Mouse (Mus musculus): ENCODE measurements around the gene Glis3. TPM values are rescaled to one million over a fixed set of nuclear protein-coding genes. Genes with fewer than 3 reads are reported as not detected.

Glis3 gene
- total and polyA plus RNA-seq, 2 experiments from 2014 or later = 1.8 to 16.2 TPM

- 85% methylated on average over 3 of the region's 3 CpGs for WGBS
- no peak for DNase-seq (ENCODE audit: low spot score)
- ATAC-seq = no peak
- peak; percentile 4; the same call in 1 of the 2 replicates for TF ChIP-seq CTCF (IDR thresholded peaks at IDR 0.05; ENCODE audit: low read depth)
- no peaks in the 10 kb centered on the region for H3K27me3 ChIP-seq (ENCODE audit: insufficient read depth, low read length)
- no peaks in the 10 kb centered on the region for H3K36me3 ChIP-seq (ENCODE audit: insufficient read depth, low read length)
- H3K4me1 ChIP-seq (ENCODE audit: insufficient read depth, low read length) = no peaks in the 10 kb centered on the region
- H3K4me2 ChIP-seq (ENCODE audit: low read depth, low read length) = no peak overlapping the region
- no peak overlapping the region for H3K4me3 ChIP-seq (ENCODE audit: low read length)
- H3K9ac ChIP-seq (replicated peaks; ENCODE audit: low read length) = no peak overlapping the region
- no peak overlapping the region for H3K27ac ChIP-seq
- H3K9me3 ChIP-seq (ENCODE audit: low read length) = no peaks in the 10 kb centered on the region
Measured at GRCm38 (mm10) chr19:28392838-28393237, 287.0 kb downstream of the Glis3 start.

GRCm38 (mm10) chr19:28390920-28391319, 289.0 kb downstream of the Glis3 start:
- no peak for TF ChIP-seq CTCF (IDR thresholded peaks at IDR 0.05; ENCODE audit: low read depth)
- Histone ChIP-seq H3K9ac (replicated peaks; ENCODE audit: low read length) (no peak overlapping the region), H3K4me3 (ENCODE audit: low read length) (no peak overlapping the region), H3K9me3 (ENCODE audit: low read length) (no peaks in the 10 kb centered on the region), H3K27me3 (ENCODE audit: insufficient read depth, low read length) (no peaks in the 10 kb centered on the region), H3K4me2 (ENCODE audit: low read depth, low read length) (no peak overlapping the region), H3K27ac (no peak overlapping the region), H3K4me1 (ENCODE audit: insufficient read depth, low read length) (no peaks in the 10 kb centered on the region), H3K36me3 (ENCODE audit: insufficient read depth, low read length) (no peaks in the 10 kb centered on the region)
- DNase-seq (ENCODE audit: low spot score) (no peak), ATAC-seq (no peak)
- 69% methylated on average over 4 of the region's 4 CpGs for WGBS

DNA sequence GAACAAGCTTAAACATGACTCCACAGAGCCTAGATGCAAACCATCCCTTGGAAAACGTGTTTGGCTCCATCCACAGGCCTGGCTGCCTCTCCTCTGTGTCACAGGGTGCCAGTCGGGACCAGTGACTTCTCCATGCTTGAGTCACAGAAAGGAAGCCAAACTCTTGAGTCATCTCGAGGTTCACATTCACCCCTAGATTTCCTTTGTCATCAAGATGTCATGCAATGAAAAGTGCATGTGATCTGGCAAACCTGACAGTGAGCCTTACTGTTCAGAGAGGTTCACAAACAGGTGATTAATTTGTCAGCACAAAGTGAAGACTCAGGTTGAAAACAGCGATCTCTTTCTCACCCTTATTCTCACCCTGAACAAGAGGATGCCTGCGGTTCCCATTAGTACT, 290.7 kb downstream of the Glis3 start:
- Histone ChIP-seq H3K9ac (replicated peaks; ENCODE audit: low read length) (no peak overlapping the region), H3K4me1 (ENCODE audit: insufficient read depth, low read length) (no peaks in the 10 kb centered on the region), H3K4me2 (ENCODE audit: low read depth, low read length) (no peak overlapping the region), H3K27me3 (ENCODE audit: insufficient read depth, low read length) (no peaks in the 10 kb centered on the region), H3K4me3 (ENCODE audit: low read length) (no peak overlapping the region), H3K27ac (no peak overlapping the region), H3K36me3 (ENCODE audit: insufficient read depth, low read length) (no peaks in the 10 kb centered on the region), H3K9me3 (ENCODE audit: low read length) (no peaks in the 10 kb centered on the region)
- no peak for TF ChIP-seq CTCF (IDR thresholded peaks at IDR 0.05; ENCODE audit: low read depth)
- ATAC-seq = no peak
- WGBS = 70% methylated on average over 5 of the region's 5 CpGs
- no peak for DNase-seq (ENCODE audit: low spot score)

GRCm38 (mm10) chr19:28383425-28383824, 296.5 kb downstream of the Glis3 start:
- Histone ChIP-seq H3K4me2 (ENCODE audit: low read depth, low read length) (no peak overlapping the region), H3K27me3 (ENCODE audit: insufficient read depth, low read length) (no peaks in the 10 kb centered on the region), H3K36me3 (ENCODE audit: insufficient read depth, low read length) (no peaks in the 10 kb centered on the region), H3K4me1 (ENCODE audit: insufficient read depth, low read length) (no peaks in the 10 kb centered on the region; the same call in 1 of the 2 replicates), H3K9ac (replicated peaks; ENCODE audit: low read length) (no peak overlapping the region), H3K27ac (no peak overlapping the region), H3K9me3 (ENCODE audit: low read length) (no peaks in the 10 kb centered on the region), H3K4me3 (ENCODE audit: low read length) (no peak overlapping the region)
- DNase-seq (ENCODE audit: low spot score) (no peak), ATAC-seq (no peak)
- TF ChIP-seq CTCF (IDR thresholded peaks at IDR 0.05; ENCODE audit: low read depth) = no peak
- WGBS = 77% methylated on average over 5 of the region's 5 CpGs

GRCm38 (mm10) chr19:28382168-28382911, 297.5 kb downstream of the Glis3 start:
- peak; percentile 83 for ATAC-seq
- H3K9me3 ChIP-seq (ENCODE audit: low read length) = no peaks in the 10 kb centered on the region
- WGBS = 22% methylated on average over 10 of the region's 10 CpGs
- no peak overlapping the region for H3K9ac ChIP-seq (replicated peaks; ENCODE audit: low read length)
- peak; percentile 72 for DNase-seq (ENCODE audit: low spot score)
- no peak overlapping the region for H3K4me3 ChIP-seq (ENCODE audit: low read length)
- H3K27me3 ChIP-seq (ENCODE audit: insufficient read depth, low read length) = no peaks in the 10 kb centered on the region
- no peaks in the 10 kb centered on the region; the same call in 1 of the 2 replicates for H3K4me1 ChIP-seq (ENCODE audit: insufficient read depth, low read length)
- H3K4me2 ChIP-seq (ENCODE audit: low read depth, low read length) = peak overlapping the region; percentile 21; the same call in 1 of the 2 replicates
- H3K27ac ChIP-seq = peak overlapping the region; percentile 41; the same call in 1 of the 2 replicates
- TF ChIP-seq CTCF (IDR thresholded peaks at IDR 0.05; ENCODE audit: low read depth) = no peak
- H3K36me3 ChIP-seq (ENCODE audit: insufficient read depth, low read length) = no peaks in the 10 kb centered on the region

- Histone ChIP-seq H3K27me3 (ENCODE audit: insufficient read depth, low read length) (no peaks in the 10 kb centered on the region), H3K4me1 (ENCODE audit: insufficient read depth, low read length) (no peaks in the 10 kb centered on the region; the same call in 1 of the 2 replicates), H3K4me3 (ENCODE audit: low read length) (no peak overlapping the region), H3K9ac (replicated peaks; ENCODE audit: low read length) (no peak overlapping the region), H3K9me3 (ENCODE audit: low read length) (no peaks in the 10 kb centered on the region), H3K36me3 (ENCODE audit: insufficient read depth, low read length) (no peaks in the 10 kb centered on the region), H3K4me2 (ENCODE audit: low read depth, low read length) (no peak overlapping the region), H3K27ac (no peak overlapping the region)
- ATAC-seq = no peak
- TF ChIP-seq CTCF (IDR thresholded peaks at IDR 0.05; ENCODE audit: low read depth) = no peak
- WGBS = 27% methylated on average over 9 of the region's 9 CpGs
- DNase-seq (ENCODE audit: low spot score) = peak; percentile 26
Measured at GRCm38 (mm10) chr19:28381441-28381840, 298.4 kb downstream of the Glis3 start.

DNA sequence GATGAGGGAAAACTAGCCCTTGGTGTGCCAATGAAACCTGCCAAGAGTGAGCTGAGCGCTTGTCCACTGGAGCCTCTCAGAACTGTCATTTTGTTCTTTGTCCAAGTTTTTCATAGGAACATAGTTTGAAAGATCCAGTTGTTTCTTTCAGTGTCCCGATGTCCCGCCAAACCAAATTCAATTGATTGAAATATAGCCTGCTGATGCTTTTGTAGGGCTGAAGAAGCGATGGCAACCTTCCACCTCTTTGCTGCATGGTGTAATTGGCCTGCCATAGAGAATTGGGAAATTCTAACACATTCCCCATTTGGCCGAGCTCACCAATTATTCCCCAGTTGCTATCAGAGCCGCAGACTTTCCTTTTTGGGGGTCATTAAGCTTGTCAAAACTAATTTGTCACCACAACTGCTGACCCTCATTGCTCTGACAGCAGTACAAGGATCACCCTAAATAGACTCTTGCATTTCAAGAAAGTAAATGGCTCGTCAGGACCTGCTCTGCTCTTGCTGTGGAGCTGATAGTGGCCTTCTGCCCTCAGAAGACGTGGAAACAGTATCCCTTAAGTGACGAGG, 299.1 kb downstream of the Glis3 start:
- DNase-seq (ENCODE audit: low spot score) (peak; percentile 56), ATAC-seq (no peak)
- Histone ChIP-seq H3K4me3 (ENCODE audit: low read length) (no peak overlapping the region), H3K9ac (replicated peaks; ENCODE audit: low read length) (no peak overlapping the region), H3K27ac (no peak overlapping the region), H3K9me3 (ENCODE audit: low read length) (no peaks in the 10 kb centered on the region), H3K4me1 (ENCODE audit: insufficient read depth, low read length) (no peaks in the 10 kb centered on the region; the same call in 1 of the 2 replicates), H3K36me3 (ENCODE audit: insufficient read depth, low read length) (no peaks in the 10 kb centered on the region), H3K4me2 (ENCODE audit: low read depth, low read length) (no peak overlapping the region), H3K27me3 (ENCODE audit: insufficient read depth, low read length) (no peaks in the 10 kb centered on the region)
- no peak for TF ChIP-seq CTCF (IDR thresholded peaks at IDR 0.05; ENCODE audit: low read depth)
- whole genome bisulfite sequencing = 44% methylated on average over 9 of the region's 9 CpGs

Measured in hindbrain, postnatal 0 days (tissue).